Mouse (Mus musculus): ENCODE data around the gene Kcnk4. TPM values are rescaled to one million over a fixed set of nuclear protein-coding genes. Genes with fewer than 3 reads are reported as not detected.

The Kcnk4 gene
- polyA plus RNA-seq, 1 experiment from 2014 or later = 0.75 TPM

- Histone ChIP-seq H3K4me2 (replicated peaks; ENCODE audit: low read depth) (peak overlapping the region; percentile 87), H3K4me1 (replicated peaks; ENCODE audit: control insufficient read depth, insufficient read depth) (peaks cover 10% of the 10 kb centered on the region), H3K4me3 (ENCODE audit: low read depth, low read length) (peak overlapping the region; percentile 75), H3K9me3 (ENCODE audit: control insufficient read depth, low read length) (no peaks in the 10 kb centered on the region), H3K27me3 (ENCODE audit: control insufficient read depth, insufficient read depth, low read length) (no peaks in the 10 kb centered on the region), H3K27ac (replicated peaks) (peak overlapping the region; percentile 95), H3K9ac (ENCODE audit: low read length) (peak overlapping the region; percentile 79), H3K36me3 (ENCODE audit: control insufficient read depth, insufficient read depth, low read length) (no peaks in the 10 kb centered on the region)
- 39% methylated on average over 8 of the region's 8 CpGs for whole genome bisulfite sequencing
- ATAC-seq (ENCODE audit: low FRiP score, low TSS enrichment) (no peak), DNase-seq (ENCODE audit: low spot score) (peak; percentile 53)
- TF ChIP-seq CTCF (IDR thresholded peaks at IDR 0.05; ENCODE audit: low read depth) (no peak), EP300 (optimal IDR thresholded peaks at IDR 0.05) (no peak)
Measured at GRCm38 (mm10) chr19:6919876-6920740, 14.2 kb downstream of the Kcnk4 start.

GRCm38 (mm10) chr19:6919431-6919830 lies 14.9 kb downstream of the Kcnk4 start:
- Histone ChIP-seq H3K36me3 (ENCODE audit: control insufficient read depth, insufficient read depth, low read length) (no peaks in the 10 kb centered on the region), H3K27ac (replicated peaks) (no peak overlapping the region), H3K4me3 (ENCODE audit: low read depth, low read length) (no peak overlapping the region), H3K27me3 (ENCODE audit: control insufficient read depth, insufficient read depth, low read length) (no peaks in the 10 kb centered on the region), H3K4me1 (replicated peaks; ENCODE audit: control insufficient read depth, insufficient read depth) (peaks cover 7% of the 10 kb centered on the region; the same call in 1 of the 2 replicates), H3K9ac (ENCODE audit: low read length) (no peak overlapping the region), H3K4me2 (replicated peaks; ENCODE audit: low read depth) (no peak overlapping the region), H3K9me3 (ENCODE audit: control insufficient read depth, low read length) (no peaks in the 10 kb centered on the region)
- DNase-seq (ENCODE audit: low spot score) (peak; percentile 13), ATAC-seq (ENCODE audit: low FRiP score, low TSS enrichment) (no peak)
- no peak for TF ChIP-seq CTCF (IDR thresholded peaks at IDR 0.05; ENCODE audit: low read depth)
- TF ChIP-seq EP300 (optimal IDR thresholded peaks at IDR 0.05) = no peak

GRCm38 (mm10) chr19:6918321-6918720 lies 16.0 kb downstream of the Kcnk4 start:
- H3K36me3 ChIP-seq (ENCODE audit: control insufficient read depth, insufficient read depth, low read length) = no peaks in the 10 kb centered on the region
- H3K4me1 ChIP-seq (replicated peaks; ENCODE audit: control insufficient read depth, insufficient read depth) = peaks cover 7% of the 10 kb centered on the region; the same call in 1 of the 2 replicates
- no peaks in the 10 kb centered on the region for H3K9me3 ChIP-seq (ENCODE audit: control insufficient read depth, low read length)
- H3K27me3 ChIP-seq (ENCODE audit: control insufficient read depth, insufficient read depth, low read length) = no peaks in the 10 kb centered on the region
- no peak overlapping the region for H3K4me3 ChIP-seq (ENCODE audit: low read depth, low read length)
- no peak for ATAC-seq (ENCODE audit: low FRiP score, low TSS enrichment)
- no peak overlapping the region for H3K27ac ChIP-seq (replicated peaks)
- no peak overlapping the region for H3K9ac ChIP-seq (ENCODE audit: low read length)
- H3K4me2 ChIP-seq (replicated peaks; ENCODE audit: low read depth) = no peak overlapping the region
- 78% methylated on average over 4 of the region's 4 CpGs for WGBS
- TF ChIP-seq EP300 (optimal IDR thresholded peaks at IDR 0.05) (no peak), CTCF (IDR thresholded peaks at IDR 0.05; ENCODE audit: low read depth) (no peak)
- DNase-seq (ENCODE audit: low spot score) = peak; percentile 15

- no peak for TF ChIP-seq EP300 (optimal IDR thresholded peaks at IDR 0.05)
- TF ChIP-seq CTCF (IDR thresholded peaks at IDR 0.05; ENCODE audit: low read depth) = no peak
- DNase-seq (ENCODE audit: low spot score) (no peak), ATAC-seq (ENCODE audit: low FRiP score, low TSS enrichment) (no peak)
- Histone ChIP-seq H3K27me3 (ENCODE audit: control insufficient read depth, insufficient read depth, low read length) (no peaks in the 10 kb centered on the region), H3K9ac (ENCODE audit: low read length) (no peak overlapping the region), H3K27ac (replicated peaks) (no peak overlapping the region), H3K9me3 (ENCODE audit: control insufficient read depth, low read length) (no peaks in the 10 kb centered on the region), H3K4me2 (replicated peaks; ENCODE audit: low read depth) (no peak overlapping the region), H3K36me3 (ENCODE audit: control insufficient read depth, insufficient read depth, low read length) (peaks cover 11% of the 10 kb centered on the region), H3K4me3 (ENCODE audit: low read depth, low read length) (no peak overlapping the region), H3K4me1 (replicated peaks; ENCODE audit: control insufficient read depth, insufficient read depth) (peaks cover 3% of the 10 kb centered on the region; the same call in 1 of the 2 replicates)
- 62% methylated on average over 4 of the region's 4 CpGs for WGBS
Measured at GRCm38 (mm10) chr19:6916496-6916895, 17.8 kb downstream of the Kcnk4 start.

- H3K36me3 ChIP-seq (ENCODE audit: control insufficient read depth, insufficient read depth, low read length) = peaks cover 15% of the 10 kb centered on the region
- no peak overlapping the region for H3K9ac ChIP-seq (ENCODE audit: low read length)
- ATAC-seq (ENCODE audit: low FRiP score, low TSS enrichment) (no peak), DNase-seq (ENCODE audit: low spot score) (no peak)
- H3K27me3 ChIP-seq (ENCODE audit: control insufficient read depth, insufficient read depth, low read length) = no peaks in the 10 kb centered on the region
- no peaks in the 10 kb centered on the region for H3K9me3 ChIP-seq (ENCODE audit: control insufficient read depth, low read length)
- no peak overlapping the region for H3K4me3 ChIP-seq (ENCODE audit: low read depth, low read length)
- no peak overlapping the region for H3K27ac ChIP-seq (replicated peaks)
- TF ChIP-seq CTCF (IDR thresholded peaks at IDR 0.05; ENCODE audit: low read depth) = no peak
- TF ChIP-seq EP300 (optimal IDR thresholded peaks at IDR 0.05) = no peak
- H3K4me2 ChIP-seq (replicated peaks; ENCODE audit: low read depth) = no peak overlapping the region
- WGBS = 79% methylated on average over 4 of the region's 4 CpGs
- peaks cover 3% of the 10 kb centered on the region; the same call in 1 of the 2 replicates for H3K4me1 ChIP-seq (replicated peaks; ENCODE audit: control insufficient read depth, insufficient read depth)
Measured at GRCm38 (mm10) chr19:6915276-6915675, 19.0 kb downstream of the Kcnk4 start.

GRCm38 (mm10) chr19:6914540-6914939 lies 19.8 kb downstream of the Kcnk4 start:
- Histone ChIP-seq H3K4me3 (ENCODE audit: low read depth, low read length) (no peak overlapping the region), H3K9me3 (ENCODE audit: control insufficient read depth, low read length) (no peaks in the 10 kb centered on the region), H3K36me3 (ENCODE audit: control insufficient read depth, insufficient read depth, low read length) (peaks cover 15% of the 10 kb centered on the region), H3K9ac (ENCODE audit: low read length) (no peak overlapping the region), H3K4me1 (replicated peaks; ENCODE audit: control insufficient read depth, insufficient read depth) (no peaks in the 10 kb centered on the region), H3K27me3 (ENCODE audit: control insufficient read depth, insufficient read depth, low read length) (no peaks in the 10 kb centered on the region), H3K4me2 (replicated peaks; ENCODE audit: low read depth) (no peak overlapping the region), H3K27ac (replicated peaks) (0 out of 2 replicates have a peak overlapping the region, but pooled peaks have one; percentile 18)
- ATAC-seq (ENCODE audit: low FRiP score, low TSS enrichment) (no peak), DNase-seq (ENCODE audit: low spot score) (no peak)
- 93% methylated on average over 9 of the region's 9 CpGs for WGBS
- TF ChIP-seq EP300 (optimal IDR thresholded peaks at IDR 0.05) (no peak), CTCF (IDR thresholded peaks at IDR 0.05; ENCODE audit: low read depth) (no peak)

Measured in stomach, postnatal 0 days (tissue).